Mouse (Mus musculus) forebrain, embryonic 10.5 days (tissue): Measurements from ENCODE around the gene Upk2. TPM values are rescaled to one million over a fixed set of nuclear protein-coding genes. Genes with fewer than 3 reads are reported as not detected.

Source experiments
- DNase-seq: peaks from one replicate; pipeline ENCODE4 v3.0.0-alpha.2; 2017; ENCODE audit warnings: low spot score; ENCODE audit errors: extremely low spot score
- H3K27ac ChIP-seq: fragments of 300-500 bp; sonication (generic); 2 replicates; pipeline ENCODE4 v1.5.1; 2016; ENCODE audit warnings: mild to moderate bottlenecking
- H3K27me3 ChIP-seq: fragments of 300-500 bp; sonication (generic); 2 replicates; pipeline ENCODE4 v1.6.1; 2016; ENCODE audit warnings: mild to moderate bottlenecking; ENCODE audit not compliant: poor library complexity, severe bottlenecking
- H3K36me3 ChIP-seq: fragments of 300-500 bp; sonication (generic); replicated peaks from 2 replicates; pipeline ENCODE4 v1.6.1; 2016; ENCODE audit warnings: mild to moderate bottlenecking, moderate library complexity
- H3K4me1 ChIP-seq: fragments of 300-500 bp; sonication (generic); 2 replicates; pipeline ENCODE4 v1.6.1; 2016
- H3K4me3 ChIP-seq: fragments of 300-500 bp; sonication (generic); 2 replicates; pipeline ENCODE4 v1.5.1; 2016; ENCODE audit warnings: mild to moderate bottlenecking, moderate library complexity
- H3K9me3 ChIP-seq: fragments of 300-500 bp; sonication (generic); 2 replicates; pipeline ENCODE4 v1.6.1; 2016; ENCODE audit warnings: mild to moderate bottlenecking, moderate library complexity
- WGBS: fragments of 180-500 bp; shearing (Covaris S2); methylation state at CpG from one replicate; pipeline ENCODE4 v1.1.7; 2016; 5-methylcytosine and 5-hydroxymethylcytosine counted together
- polyA plus RNA-seq: library from polyadenylated mRNA; unstranded; fragments of >200 nt; fragmentation: Nextera tagmentation; extraction: Ambion mirVana; gene quantifications from 2 replicates; pipeline ENCODE4 v1.2.1, GENCODE M21; 2016

Gene Upk2
- polyA plus RNA-seq: not detected in 2 replicates

GRCm38 (mm10) chr9:44454891-44455220, at the start of gene Upk2:
Gene Upk2, minus strand, starts transcription at chr9:44454976.
- H3K4me1 ChIP-seq: peaks cover 42% of the 10 kb centered on the region
- H3K27ac ChIP-seq: peak within 1 kb of the TSS; percentile 49; the same call in 1 of the 2 replicates
- H3K36me3 ChIP-seq: no peaks in the 10 kb centered on the region
- no peaks in the 10 kb centered on the region for H3K9me3 ChIP-seq
- peaks cover 51% of the 10 kb centered on the region for H3K27me3 ChIP-seq
- DNase-seq: peak; percentile 20
- no peak within 1 kb of the TSS for H3K4me3 ChIP-seq
- WGBS: 12% methylated on average over 4 of the region's 4 CpGs

- Histone ChIP-seq H3K36me3 (peaks cover 43% of the 10 kb centered on the region), H3K27me3 (peaks cover 23% of the 10 kb centered on the region), H3K4me1 (peaks cover 64% of the 10 kb centered on the region), H3K4me3 (peak overlapping the region; percentile 29), H3K9me3 (no peaks in the 10 kb centered on the region), H3K27ac (peak overlapping the region; percentile 89; the same call in 1 of the 2 replicates)
- 2% methylated on average over 4 of the region's 4 CpGs for WGBS
- peak; percentile 83 for DNase-seq
Measured at GRCm38 (mm10) chr9:44502006-44502405, 47.2 kb upstream of the Upk2 start.

GRCm38 (mm10) chr9:44501206-44501879, 46.6 kb upstream of the Upk2 start:
- Histone ChIP-seq H3K4me3 (peak overlapping the region; percentile 29), H3K9me3 (no peaks in the 10 kb centered on the region), H3K27me3 (peaks cover 23% of the 10 kb centered on the region), H3K27ac (peak overlapping the region; percentile 89; the same call in 1 of the 2 replicates), H3K36me3 (peaks cover 36% of the 10 kb centered on the region), H3K4me1 (peaks cover 67% of the 10 kb centered on the region)
- 45% methylated on average over 10 of the region's 10 CpGs for WGBS
- no peak for DNase-seq

GRCm38 (mm10) chr9:44500638-44501175, 45.9 kb upstream of the Upk2 start:
- H3K27ac ChIP-seq: peak overlapping the region; percentile 89
- H3K27me3 ChIP-seq: peaks cover 23% of the 10 kb centered on the region
- DNase-seq: no peak
- peaks cover 67% of the 10 kb centered on the region for H3K4me1 ChIP-seq
- H3K4me3 ChIP-seq: no peak overlapping the region; the same call in 1 of the 2 replicates
- no peaks in the 10 kb centered on the region for H3K9me3 ChIP-seq
- H3K36me3 ChIP-seq: peaks cover 30% of the 10 kb centered on the region
- 42% methylated on average over 8 of the region's 8 CpGs for WGBS

GRCm38 (mm10) chr9:44500163-44500533, 45.4 kb upstream of the Upk2 start:
- H3K27me3 ChIP-seq: peaks cover 23% of the 10 kb centered on the region
- DNase-seq: no peak
- no peaks in the 10 kb centered on the region for H3K9me3 ChIP-seq
- H3K4me1 ChIP-seq: peaks cover 70% of the 10 kb centered on the region
- peaks cover 24% of the 10 kb centered on the region for H3K36me3 ChIP-seq
- peak overlapping the region; percentile 58 for H3K4me3 ChIP-seq
- H3K27ac ChIP-seq: peak overlapping the region; percentile 89
- 27% methylated on average over 5 of the region's 5 CpGs for WGBS

GRCm38 (mm10) chr9:44499356-44500162, 44.8 kb upstream of the Upk2 start:
- Histone ChIP-seq H3K4me1 (peaks cover 75% of the 10 kb centered on the region), H3K36me3 (peaks cover 20% of the 10 kb centered on the region), H3K9me3 (no peaks in the 10 kb centered on the region), H3K27ac (peak overlapping the region; percentile 89), H3K4me3 (peak overlapping the region; percentile 58), H3K27me3 (peaks cover 23% of the 10 kb centered on the region)
- DNase-seq: no peak
- 8% methylated on average over 20 of the region's 20 CpGs for WGBS

- no peaks in the 10 kb centered on the region for H3K9me3 ChIP-seq
- H3K27ac ChIP-seq: peak overlapping the region; percentile 89
- H3K36me3 ChIP-seq: peaks cover 16% of the 10 kb centered on the region
- peaks cover 84% of the 10 kb centered on the region for H3K4me1 ChIP-seq
- peaks cover 23% of the 10 kb centered on the region for H3K27me3 ChIP-seq
- DNase-seq: peak; percentile 88
- WGBS: under 1% methylated on average over 58 of the region's 59 CpGs
- peak overlapping the region; percentile 58 for H3K4me3 ChIP-seq
Measured at GRCm38 (mm10) chr9:44498421-44499355, 43.9 kb upstream of the Upk2 start.

- Histone ChIP-seq H3K36me3 (peaks cover 12% of the 10 kb centered on the region), H3K9me3 (no peaks in the 10 kb centered on the region), H3K27ac (peak overlapping the region; percentile 89), H3K4me1 (peaks cover 93% of the 10 kb centered on the region), H3K27me3 (peaks cover 23% of the 10 kb centered on the region), H3K4me3 (peak overlapping the region; percentile 58)
- no peak for DNase-seq
- 2% methylated on average over 11 of the region's 11 CpGs for WGBS
Measured at GRCm38 (mm10) chr9:44497624-44498377, 43.0 kb upstream of the Upk2 start.

GRCm38 (mm10) chr9:44496803-44497461, 42.2 kb upstream of the Upk2 start:
- Histone ChIP-seq H3K4me3 (no peak overlapping the region), H3K4me1 (peaks cover 100% of the 10 kb centered on the region), H3K27me3 (peaks cover 23% of the 10 kb centered on the region), H3K36me3 (peaks cover 19% of the 10 kb centered on the region), H3K27ac (peak overlapping the region; percentile 56), H3K9me3 (no peaks in the 10 kb centered on the region)
- 47% methylated on average over 12 of the region's 12 CpGs for WGBS
- DNase-seq: no peak

- 90% methylated on average over 10 of the region's 10 CpGs for WGBS
- no peak overlapping the region for H3K4me3 ChIP-seq
- no peak for DNase-seq
- peaks cover 14% of the 10 kb centered on the region for H3K27me3 ChIP-seq
- 0 out of 2 replicates have a peak overlapping the region, but pooled peaks have one; percentile 82 for H3K27ac ChIP-seq
- no peaks in the 10 kb centered on the region for H3K9me3 ChIP-seq
- H3K36me3 ChIP-seq: peaks cover 11% of the 10 kb centered on the region
- peaks cover 100% of the 10 kb centered on the region for H3K4me1 ChIP-seq
Measured at GRCm38 (mm10) chr9:44495810-44496344, 41.1 kb upstream of the Upk2 start.
